Mouse (Mus musculus): ENCODE results near the gene Dab1. TPM values are rescaled to one million over a fixed set of nuclear protein-coding genes. Genes with fewer than 3 reads are reported as not detected.

Dab1 gene
- total RNA-seq, 2 experiments from 2014 or later: 0.16 TPM; not detected in 1

- no peak for DNase-seq
Measured at GRCm38 (mm10) chr4:104113209-104114005, 494.2 kb downstream of the Dab1 start.

DNA sequence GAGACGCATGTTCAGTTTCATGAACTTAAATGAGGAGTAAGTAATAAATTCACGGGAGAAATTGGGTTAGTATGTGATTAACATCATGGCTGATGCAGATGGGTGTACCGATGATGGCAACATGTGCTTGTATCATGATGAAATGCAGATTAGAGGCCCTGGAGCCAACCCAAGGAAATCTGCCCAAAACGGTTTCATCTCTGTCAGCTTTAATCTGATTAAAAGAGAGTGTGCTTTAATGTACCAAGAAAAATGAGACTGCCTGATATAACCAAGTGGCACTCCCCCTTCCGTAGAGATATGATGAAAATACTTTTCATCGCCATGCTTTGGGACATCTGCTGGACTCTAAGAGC is 494.8 kb downstream of the Dab1 start:
- no peak for DNase-seq

DNA sequence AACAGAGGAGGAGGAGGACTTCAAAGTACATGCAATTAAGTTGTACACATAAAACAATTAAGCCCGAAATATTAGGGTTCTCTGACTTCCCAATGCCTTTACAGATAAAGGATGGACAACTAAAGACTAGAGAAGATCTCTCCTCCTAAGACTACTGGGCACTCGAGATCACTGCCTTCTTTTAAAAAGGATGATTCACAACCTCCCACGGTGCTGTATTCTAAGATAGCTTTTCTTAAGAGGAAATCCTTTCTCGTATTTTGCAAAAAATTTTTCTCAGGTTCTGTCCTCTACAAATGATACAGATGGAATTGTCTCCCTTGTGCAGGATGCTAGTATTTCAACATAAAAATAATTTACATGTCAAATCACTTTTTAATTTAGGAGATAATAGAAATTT is 500.9 kb downstream of the Dab1 start:
- DNase-seq: no peak

DNA sequence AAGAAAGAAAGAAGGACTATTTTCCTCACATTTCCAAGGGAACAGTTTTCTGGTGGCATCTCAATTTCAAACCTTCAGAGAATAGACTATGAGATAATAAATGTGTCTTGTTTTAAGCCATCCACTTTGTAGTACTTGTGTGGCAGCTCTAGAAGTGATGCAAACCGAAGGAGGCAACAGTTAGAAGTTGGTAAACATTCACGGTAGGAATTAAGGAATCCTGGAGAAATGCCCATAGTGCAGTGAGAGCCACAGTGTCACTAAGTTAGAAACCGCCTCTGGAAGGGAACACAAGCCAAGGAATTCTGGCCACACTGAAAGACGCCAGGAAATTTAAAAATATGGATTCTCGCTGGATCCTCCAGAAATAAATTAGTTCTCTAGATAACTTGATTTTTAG is 502.8 kb downstream of the Dab1 start:
- no peak for DNase-seq

DNA sequence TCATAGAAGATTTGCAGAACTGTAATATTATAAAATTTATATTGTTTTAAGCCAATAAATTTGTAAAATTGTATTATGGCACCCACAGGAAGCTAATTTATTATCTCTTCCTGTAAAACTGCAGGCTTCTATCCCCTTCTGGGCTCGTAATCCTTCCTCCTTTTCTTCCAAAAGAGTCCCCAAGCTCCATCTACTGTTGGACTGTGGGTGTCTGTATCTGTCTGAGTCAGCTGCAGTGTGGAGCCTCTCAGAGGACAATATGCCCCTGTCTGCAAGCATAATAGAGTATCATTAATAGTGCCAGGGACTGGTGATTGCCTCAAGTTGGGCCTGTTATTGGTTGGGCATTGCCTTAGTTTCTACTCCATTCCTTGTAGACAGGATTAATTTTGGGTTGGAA is 503.2 kb downstream of the Dab1 start:
- no peak for DNase-seq

- no peak for DNase-seq
Measured at GRCm38 (mm10) chr4:104153637-104154036, 534.5 kb downstream of the Dab1 start.

GRCm38 (mm10) chr4:104178067-104178466 is 558.9 kb downstream of the Dab1 start:
- no peak for DNase-seq

GRCm38 (mm10) chr4:104186311-104186710 is 567.2 kb downstream of the Dab1 start:
- DNase-seq: no peak

DNA sequence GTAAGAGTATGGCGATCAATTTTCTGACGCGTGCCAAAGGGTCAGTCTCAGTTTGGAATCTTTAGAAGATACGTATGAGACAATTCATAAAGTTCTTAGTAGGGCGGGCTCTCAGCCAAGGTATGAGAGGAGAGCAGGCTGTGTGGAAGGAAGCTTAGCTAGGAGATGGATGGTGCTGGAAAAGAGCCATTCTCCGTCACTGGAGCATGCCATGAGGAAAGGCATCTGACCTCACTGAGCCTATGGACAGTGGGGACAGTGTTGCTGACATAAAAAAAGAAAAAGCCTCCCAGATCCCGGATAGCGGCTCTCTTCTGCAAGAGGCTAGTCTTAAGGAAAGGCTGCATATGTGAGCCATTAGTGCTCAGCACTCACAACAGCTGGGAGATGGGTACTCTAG is 579.5 kb downstream of the Dab1 start:
- no peak for DNase-seq

GRCm38 (mm10) chr4:104201686-104202085 is 582.5 kb downstream of the Dab1 start:
- no peak for DNase-seq

- no peak for DNase-seq
Measured at GRCm38 (mm10) chr4:104204047-104204446, 584.9 kb downstream of the Dab1 start.

DNA sequence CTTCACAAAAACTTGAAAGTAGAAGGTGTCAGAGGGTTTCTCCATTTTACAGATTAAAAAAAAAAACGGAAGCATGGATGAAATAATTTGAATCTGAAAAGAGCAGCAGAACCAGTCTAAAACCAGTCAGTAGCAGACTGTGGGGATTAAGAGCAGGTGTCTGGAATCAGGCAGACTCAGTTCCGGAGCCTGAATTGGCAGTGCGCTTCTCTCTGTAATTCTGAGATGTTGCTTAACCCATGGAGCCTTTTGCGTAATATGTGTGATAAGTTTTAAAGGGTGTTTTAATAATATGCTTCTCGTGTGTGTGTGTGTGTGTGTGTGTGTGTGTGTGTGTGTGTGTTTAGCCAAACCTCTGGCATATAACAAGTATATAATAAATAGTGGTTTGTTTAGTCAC is 587.5 kb downstream of the Dab1 start:
- no peak for DNase-seq

DNA sequence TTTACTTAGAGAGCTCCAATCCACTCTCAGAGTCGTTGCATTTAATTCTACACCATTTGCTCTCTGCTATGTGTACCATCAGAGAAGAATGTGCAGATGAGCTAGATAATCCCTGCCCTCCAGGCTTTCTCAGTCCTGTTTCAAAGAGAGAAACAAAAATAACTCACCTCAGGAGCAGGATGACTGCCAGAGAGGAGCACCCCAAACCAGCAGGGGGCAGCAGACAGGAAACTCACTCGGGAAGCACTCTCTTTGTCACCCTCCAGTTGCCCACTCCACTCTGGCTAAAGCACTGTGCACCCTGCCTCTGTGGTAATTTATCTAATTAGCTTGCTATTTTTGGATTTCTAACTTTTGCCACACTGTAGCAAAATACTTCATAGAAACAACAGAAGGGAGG is 589.9 kb downstream of the Dab1 start:
- DNase-seq: no peak

DNA sequence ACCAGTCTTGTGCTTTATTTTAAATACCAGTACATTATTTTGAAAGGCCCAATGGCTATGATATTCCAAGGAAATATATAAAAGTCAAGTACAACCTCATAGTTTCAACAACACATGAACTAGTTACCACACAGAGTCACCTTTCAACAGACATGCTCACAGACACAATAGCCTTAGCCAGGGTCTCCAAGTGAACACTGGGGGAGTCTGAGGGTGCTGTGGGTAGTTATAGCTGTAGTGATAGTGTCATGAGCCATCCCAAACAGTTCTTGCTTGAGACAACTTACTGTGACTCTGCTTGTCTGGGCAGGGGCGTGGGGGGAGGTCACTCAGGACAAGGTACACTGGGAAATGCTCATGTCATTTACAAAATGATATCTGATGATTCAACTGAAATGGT is 591.6 kb downstream of the Dab1 start:
- DNase-seq: no peak

DNA sequence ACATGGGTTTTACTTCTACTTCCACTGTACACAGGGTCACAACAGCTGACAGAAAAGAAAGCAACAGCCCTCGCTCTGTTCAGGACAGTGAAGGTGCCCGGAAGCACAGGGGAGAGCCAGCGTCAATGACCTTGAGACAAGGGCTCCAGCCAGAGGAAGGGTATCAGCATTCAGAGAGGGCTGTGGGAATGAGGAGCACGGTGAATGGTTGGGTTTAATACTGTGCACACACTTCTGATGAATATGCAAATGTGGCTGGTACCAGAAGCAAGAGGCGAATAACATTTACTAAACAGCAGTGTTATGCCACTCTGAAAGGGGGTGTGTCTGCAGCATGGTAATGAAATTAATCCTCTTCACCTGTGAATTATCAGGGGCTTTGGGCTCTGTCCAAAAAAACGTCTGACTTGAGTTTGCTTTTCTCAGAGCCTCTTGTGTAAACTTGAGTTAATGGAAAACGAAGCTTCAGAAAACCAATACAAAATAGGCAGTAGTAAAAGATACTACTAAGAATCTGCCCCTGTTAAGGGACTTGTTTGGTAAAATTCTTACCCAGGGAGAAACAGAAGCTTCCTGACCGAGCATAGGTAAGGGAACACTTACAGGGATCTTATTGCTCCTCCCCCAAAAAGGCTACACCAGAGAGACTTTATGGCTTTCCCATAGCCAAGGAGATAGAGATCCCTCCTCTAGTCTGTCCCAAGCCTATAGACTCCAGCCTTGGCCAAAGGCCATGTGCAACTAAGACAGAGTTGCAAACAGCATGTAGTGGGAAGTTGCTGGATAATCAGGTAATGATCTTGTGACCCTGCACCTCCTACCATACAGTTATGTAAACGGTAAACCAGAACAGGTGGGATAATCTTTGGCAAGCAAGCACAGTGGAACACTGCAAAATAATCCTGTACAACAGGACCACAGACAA is 592.6 kb downstream of the Dab1 start:
- DNase-seq: no peak

DNA sequence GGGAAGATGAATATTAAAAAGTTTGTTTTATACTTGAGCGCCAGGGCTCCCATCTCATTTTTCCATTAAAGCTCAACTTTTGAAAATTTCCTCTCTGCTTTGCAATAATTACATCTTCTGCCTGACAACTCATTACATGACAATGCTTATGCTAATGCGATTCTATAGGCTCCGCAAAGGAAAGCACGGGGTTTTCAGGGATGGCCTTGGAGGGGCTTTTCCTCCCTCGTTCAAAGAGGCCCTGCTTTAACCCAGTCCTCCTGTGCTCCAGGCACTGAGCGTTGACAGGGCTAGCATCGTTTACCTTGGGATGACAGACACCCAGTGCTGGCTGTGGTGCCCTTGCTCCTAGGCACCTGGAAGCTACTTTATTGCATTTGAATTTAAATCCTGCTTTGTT is 595.6 kb downstream of the Dab1 start:
- no peak for DNase-seq

DNA sequence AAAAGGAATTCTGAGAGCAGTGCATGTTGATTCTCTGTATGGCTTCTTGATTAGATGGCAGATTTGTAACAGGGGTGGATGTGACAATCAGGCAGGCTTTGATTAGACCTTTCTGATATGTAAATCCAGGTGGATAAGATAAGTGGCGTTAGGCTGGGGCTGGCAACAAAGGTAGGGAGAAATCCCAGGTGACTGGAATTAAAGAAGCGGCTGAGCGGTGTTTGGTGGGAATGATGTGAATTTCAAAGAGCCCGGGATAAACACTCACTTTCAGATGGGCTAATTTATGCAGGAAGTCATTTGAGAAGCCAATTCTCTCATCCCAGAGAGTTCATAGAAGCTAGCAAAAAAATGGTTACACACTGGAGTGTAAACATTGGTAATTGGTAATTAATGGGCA is 598.2 kb downstream of the Dab1 start:
- DNase-seq: no peak

- no peak for DNase-seq
Measured at GRCm38 (mm10) chr4:104218765-104219164, 599.6 kb downstream of the Dab1 start.

DNA sequence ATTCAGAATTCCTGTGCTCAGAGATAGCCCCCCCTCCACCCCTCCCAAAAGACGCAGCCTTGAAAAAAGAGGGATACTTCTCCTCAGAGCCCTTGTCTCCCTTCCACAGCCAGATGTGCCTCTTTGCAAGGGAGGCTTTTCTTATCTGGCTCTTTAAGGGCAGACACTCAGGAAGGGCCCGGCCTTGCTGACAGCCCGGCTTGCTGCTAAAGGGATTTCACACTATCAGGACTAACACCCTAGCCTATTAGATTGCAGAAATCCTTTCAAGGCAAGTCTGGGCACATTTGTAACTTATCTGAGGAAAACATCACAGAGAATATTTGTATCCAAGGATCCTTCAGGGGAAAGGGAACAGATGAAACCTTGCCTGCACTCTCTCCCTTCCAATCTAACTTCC is 600.9 kb downstream of the Dab1 start:
- DNase-seq: no peak

DNA sequence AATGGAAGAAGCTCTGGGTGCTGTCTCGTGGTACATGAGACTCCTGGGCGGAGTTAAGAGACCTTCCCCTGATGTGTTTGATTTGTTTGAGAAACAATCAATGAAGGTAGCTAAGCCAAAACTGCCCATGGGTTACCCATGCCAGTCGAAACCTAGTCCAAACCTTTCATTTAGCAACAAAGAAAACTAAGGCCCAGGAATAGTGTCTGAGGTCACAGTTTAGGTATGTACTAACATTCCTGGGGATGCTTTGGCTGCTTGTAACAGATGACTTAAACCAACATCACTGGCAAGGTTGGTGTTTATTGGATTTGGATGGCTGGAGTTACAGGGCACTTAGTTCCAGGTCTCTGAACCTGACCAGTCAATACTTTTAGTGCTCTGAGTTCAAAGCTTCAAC is 610.1 kb downstream of the Dab1 start:
- no peak for DNase-seq

GRCm38 (mm10) chr4:104246506-104246905 is 627.3 kb downstream of the Dab1 start:
- DNase-seq: no peak

DNA sequence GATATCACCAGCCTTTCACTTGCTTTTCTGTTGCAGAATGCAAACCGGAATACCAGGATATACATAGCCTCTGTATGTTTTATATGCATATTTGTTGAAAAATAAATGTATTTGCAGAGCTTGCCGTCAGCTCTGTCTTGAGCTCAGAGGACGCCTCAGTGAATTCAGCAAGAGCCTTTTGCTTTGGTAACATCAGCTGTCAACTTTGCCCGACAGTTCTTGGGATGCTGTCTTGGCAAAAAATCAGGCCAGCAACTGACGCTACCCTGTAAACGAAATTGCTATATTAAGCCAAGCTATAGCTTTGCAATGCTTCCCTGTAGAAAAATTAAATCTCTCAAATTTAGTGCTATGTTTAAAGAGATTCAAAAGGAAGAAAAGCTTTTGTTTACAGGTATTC is 630.3 kb downstream of the Dab1 start:
- no peak for DNase-seq

DNA sequence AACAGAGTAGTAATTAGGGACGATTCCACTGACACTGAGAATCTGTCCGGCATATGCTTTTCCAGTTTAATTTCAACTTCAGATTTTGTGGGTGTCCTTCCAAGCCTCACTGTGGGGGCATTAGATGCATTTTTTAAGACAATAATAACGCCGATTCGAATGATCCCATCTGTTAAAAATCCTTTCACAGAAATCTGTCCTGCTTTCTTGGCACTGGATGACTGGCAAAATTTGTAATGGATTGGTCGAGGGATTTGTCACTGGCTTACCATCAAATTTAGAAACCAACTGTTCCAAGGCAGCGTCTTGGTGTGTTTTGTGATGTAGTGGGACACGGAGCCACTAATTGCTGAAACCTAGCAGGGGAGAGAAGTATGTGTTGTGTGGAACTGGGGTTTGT is 638.6 kb downstream of the Dab1 start:
- DNase-seq: no peak

Measured in gastrocnemius, postnatal 25 days (tissue).